Mouse (Mus musculus) embryonic facial prominence, embryonic 11.5 days (tissue): ENCODE results near the gene Alkbh3. TPM values are rescaled to one million over a fixed set of nuclear protein-coding genes. Genes with fewer than 3 reads are reported as not detected.

Experiments used
- ATAC-seq: fragments of 200-750 bp; cut with Nextera tagmentation; replicated peaks from 2 replicates; pipeline ENCODE4 v1.8.0; 2017; ENCODE audit warnings: low read depth; ENCODE audit not compliant: insufficient number of reproducible peaks, low FRiP score, low TSS enrichment
- DNase-seq: peaks from one replicate; pipeline ENCODE4 v3.0.0-alpha.2; 2015; ENCODE audit warnings: low spot score
- H3K27ac ChIP-seq: fragments of 300-500 bp; sonication (generic); replicated peaks from 2 replicates; pipeline ENCODE4 v1.5.1; 2014; ENCODE audit warnings: mild to moderate bottlenecking, low read depth, low read length, control low read depth
- H3K27me3 ChIP-seq: fragments of 300-500 bp; sonication (generic); 2 replicates; pipeline ENCODE4 v1.6.1; 2014; ENCODE audit warnings: mild to moderate bottlenecking, low read length, moderate library complexity, mixed read lengths; ENCODE audit not compliant: control insufficient read depth, insufficient read depth
- H3K36me3 ChIP-seq: fragments of 300-500 bp; sonication (generic); replicated peaks from 2 replicates; pipeline ENCODE4 v1.6.1; 2014; ENCODE audit warnings: low read depth, mild to moderate bottlenecking, low read length, moderate library complexity, mixed read lengths; ENCODE audit not compliant: control insufficient read depth, insufficient read depth
- H3K4me1 ChIP-seq: fragments of 300-500 bp; sonication (generic); 2 replicates; pipeline ENCODE4 v1.6.1; 2014; ENCODE audit warnings: low read length, mixed read lengths; ENCODE audit not compliant: control insufficient read depth, insufficient read depth
- H3K4me2 ChIP-seq: fragments of 300-500 bp; sonication (generic); 2 replicates; pipeline ENCODE4 v1.6.1; 2014; ENCODE audit warnings: low read depth, mild to moderate bottlenecking, control low read depth, low read length, moderate library complexity
- H3K4me3 ChIP-seq: fragments of 300-500 bp; sonication (generic); 2 replicates; pipeline ENCODE4 v1.5.1; 2014; ENCODE audit warnings: low read depth, low read length, control low read depth
- H3K9ac ChIP-seq: fragments of 300-500 bp; sonication (generic); replicated peaks from 2 replicates; pipeline ENCODE4 v1.6.1; 2014; ENCODE audit warnings: mild to moderate bottlenecking, control low read depth, low read length
- H3K9me3 ChIP-seq: fragments of 300-500 bp; sonication (generic); replicated peaks from 2 replicates; pipeline ENCODE4 v1.6.1; 2016; ENCODE audit warnings: mild to moderate bottlenecking, low read length, inconsistent platforms, mixed read lengths; ENCODE audit not compliant: control insufficient read depth
- WGBS: fragments of 180-500 bp; shearing (Covaris S2); extraction: QIAGEN DNeasy Blood & Tissue Kit; methylation state at CpG from one replicate; pipeline ENCODE4 v1.1.7; 2014; 5-methylcytosine and 5-hydroxymethylcytosine counted together
- polyA plus RNA-seq: library from polyadenylated mRNA; unstranded; fragments of >200 nt; fragmentation: Nextera tagmentation; extraction: Ambion mirVana; gene quantifications from 2 replicates; pipeline ENCODE4 v1.2.1, GENCODE M21; 2014

Alkbh3 gene
- polyA plus RNA-seq, 1 experiment from 2014 or later = 50.2 TPM

DNA sequence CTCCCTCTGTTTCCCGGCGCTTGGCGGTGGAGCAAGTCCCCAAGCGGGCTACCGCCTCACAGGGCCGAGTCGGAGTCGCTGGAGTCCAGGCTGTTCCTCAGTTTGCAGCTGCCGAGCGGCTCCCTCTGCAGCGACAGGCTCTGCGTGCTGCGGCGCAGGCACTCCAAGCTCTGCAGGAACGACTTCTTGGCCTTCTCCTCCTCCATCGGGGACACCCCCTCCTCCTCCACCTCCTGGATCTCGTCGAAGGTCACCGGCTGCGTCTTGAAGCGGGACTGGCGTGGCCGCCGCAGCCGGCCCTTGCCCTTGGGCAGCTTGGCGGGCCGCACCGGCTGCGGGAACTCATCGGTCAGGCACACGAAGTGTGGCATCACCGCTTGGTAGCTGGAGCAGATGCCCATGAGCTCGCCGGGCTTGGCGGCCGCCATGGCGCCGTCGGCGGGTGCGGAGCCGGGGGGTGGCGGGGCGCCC lies 54.2 kb downstream of the Alkbh3 start:
- Histone ChIP-seq H3K4me3 (peak overlapping the region; percentile 60), H3K27me3 (peaks cover 26% of the 10 kb centered on the region), H3K9me3 (no peaks in the 10 kb centered on the region), H3K4me2 (peak overlapping the region; percentile 96), H3K9ac (peak overlapping the region; percentile 56), H3K4me1 (no peaks in the 10 kb centered on the region; the same call in 1 of the 2 replicates), H3K27ac (no peak overlapping the region; the same call in 1 of the 2 replicates), H3K36me3 (no peaks in the 10 kb centered on the region)
- under 1% methylated on average over 36 of the region's 44 CpGs for WGBS
- DNase-seq (peak; percentile 65), ATAC-seq (peak; percentile 45; the same call in 1 of the 2 replicates)

DNA sequence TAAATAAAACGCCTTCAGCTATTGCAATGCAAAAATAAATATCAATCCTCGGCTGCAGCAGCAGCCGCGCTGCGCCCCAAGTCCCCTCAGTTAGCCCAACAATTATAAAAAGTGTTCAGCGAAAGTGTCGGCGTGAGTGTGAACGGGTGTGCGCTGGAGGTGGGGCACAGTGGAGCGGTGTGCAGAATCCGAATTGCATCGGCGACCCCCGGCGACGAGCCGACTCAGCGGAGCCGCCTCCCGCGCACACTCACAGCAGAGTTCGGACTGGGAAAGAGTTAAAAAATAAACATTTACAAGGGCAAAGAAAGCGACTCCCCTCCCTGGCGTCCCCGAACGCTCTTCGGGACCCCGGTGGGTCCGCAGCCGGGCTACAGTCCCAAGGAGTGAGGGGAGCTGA lies 54.7 kb downstream of the Alkbh3 start:
- DNase-seq (peak; percentile 29), ATAC-seq (no peak)
- Histone ChIP-seq H3K9me3 (no peaks in the 10 kb centered on the region), H3K4me3 (peak overlapping the region; percentile 60), H3K9ac (peak overlapping the region; percentile 56), H3K27ac (no peak overlapping the region), H3K4me2 (peak overlapping the region; percentile 96), H3K27me3 (peaks cover 26% of the 10 kb centered on the region), H3K4me1 (no peaks in the 10 kb centered on the region; the same call in 1 of the 2 replicates), H3K36me3 (no peaks in the 10 kb centered on the region)
- under 1% methylated on average over 31 of the region's 31 CpGs for WGBS

DNA sequence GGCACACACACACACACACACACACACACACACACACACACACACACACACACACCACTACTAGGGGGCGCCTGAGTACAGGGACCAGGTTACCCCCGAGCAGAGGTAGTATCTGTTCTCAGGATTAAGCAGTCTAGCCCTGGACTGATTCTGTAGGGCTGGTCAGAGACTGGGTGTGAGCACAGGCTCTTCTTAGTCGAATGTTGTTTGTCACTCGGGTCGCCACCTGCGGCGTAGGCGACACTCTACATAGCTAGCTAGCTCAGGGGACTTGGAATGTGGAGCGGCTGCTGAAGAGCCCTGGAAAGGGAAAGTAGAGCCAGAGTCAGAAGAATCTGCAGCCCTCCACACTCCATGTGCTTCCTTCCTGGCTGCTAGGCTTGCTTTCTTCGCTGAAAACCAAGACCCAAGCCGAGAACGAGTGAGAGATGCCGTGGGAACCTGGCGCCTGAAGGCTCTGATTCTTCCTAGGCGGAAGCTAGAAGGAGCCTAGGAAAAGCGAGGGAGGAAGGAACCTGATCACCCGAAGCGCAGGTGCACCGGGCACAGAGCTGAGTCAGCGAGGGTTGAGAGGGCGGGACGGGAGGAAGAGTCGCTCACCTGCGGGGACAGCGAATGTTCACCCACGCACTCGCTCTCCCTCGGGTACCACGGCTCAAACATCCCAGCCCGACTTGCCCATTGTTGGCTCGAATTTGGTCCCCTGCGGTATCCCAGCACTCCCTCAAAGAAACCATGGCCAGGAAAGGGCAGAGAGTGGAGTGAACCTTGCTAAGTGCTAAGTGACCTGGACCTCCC lies 55.6 kb downstream of the Alkbh3 start:
- Histone ChIP-seq H3K9ac (no peak overlapping the region; the same call in 1 of the 2 replicates), H3K36me3 (no peaks in the 10 kb centered on the region), H3K4me2 (peak overlapping the region; percentile 96), H3K4me3 (peak overlapping the region; percentile 60), H3K27ac (no peak overlapping the region), H3K4me1 (no peaks in the 10 kb centered on the region; the same call in 1 of the 2 replicates), H3K27me3 (peaks cover 26% of the 10 kb centered on the region), H3K9me3 (no peaks in the 10 kb centered on the region)
- DNase-seq (peak; percentile 32), ATAC-seq (no peak)
- under 1% methylated on average over 32 of the region's 32 CpGs for WGBS

DNA sequence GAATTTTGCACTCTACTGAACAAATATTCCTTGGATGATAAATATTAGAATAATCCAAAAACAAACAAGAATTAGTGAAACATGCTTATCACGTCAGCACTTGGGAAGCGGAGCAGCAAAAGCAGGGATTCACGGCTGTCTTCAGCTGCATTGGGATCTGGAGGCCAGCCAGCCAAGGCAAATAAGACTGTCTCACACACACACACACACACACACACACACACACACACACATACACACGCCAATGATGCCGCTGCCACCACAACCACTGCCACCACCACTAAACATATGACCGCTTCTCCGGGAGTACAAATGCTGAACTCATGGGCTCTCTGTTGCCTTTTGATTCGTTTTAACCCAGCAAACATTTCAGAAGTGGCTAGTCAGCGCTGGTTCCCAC lies 56.9 kb downstream of the Alkbh3 start:
- Histone ChIP-seq H3K4me1 (no peaks in the 10 kb centered on the region; the same call in 1 of the 2 replicates), H3K36me3 (no peaks in the 10 kb centered on the region), H3K27ac (no peak overlapping the region), H3K9ac (no peak overlapping the region), H3K27me3 (peaks cover 26% of the 10 kb centered on the region), H3K4me3 (no peak overlapping the region), H3K4me2 (no peak overlapping the region), H3K9me3 (no peaks in the 10 kb centered on the region)
- DNase-seq = no peak
- no peak for ATAC-seq
- WGBS = 82% methylated on average over 9 of the region's 9 CpGs

DNA sequence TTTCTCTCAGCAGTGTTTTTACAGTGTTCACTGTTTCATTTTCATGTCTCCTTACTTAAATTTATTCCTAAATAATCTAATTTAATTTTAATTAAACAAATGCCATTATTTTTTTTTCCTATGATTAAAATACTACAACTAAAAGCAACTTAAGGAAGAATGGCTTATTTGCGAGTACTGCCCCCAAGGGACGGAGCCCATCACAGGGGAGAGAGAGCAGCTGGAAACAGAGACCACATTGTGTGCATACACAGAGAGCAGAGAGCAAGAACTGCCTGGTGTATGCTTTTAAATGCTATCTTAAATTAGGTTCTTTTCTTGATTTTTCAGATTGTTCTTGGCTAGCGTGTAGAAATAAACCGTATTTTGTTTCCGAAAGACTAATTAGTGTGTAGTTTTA lies 63.6 kb downstream of the Alkbh3 start:
- H3K4me2 ChIP-seq = no peak overlapping the region
- 51% methylated on average over 5 of the region's 5 CpGs for WGBS
- ATAC-seq (no peak), DNase-seq (no peak)
- H3K9me3 ChIP-seq = no peaks in the 10 kb centered on the region
- H3K36me3 ChIP-seq = no peaks in the 10 kb centered on the region
- H3K27me3 ChIP-seq = no peaks in the 10 kb centered on the region
- no peak overlapping the region for H3K9ac ChIP-seq
- H3K4me1 ChIP-seq = no peaks in the 10 kb centered on the region
- H3K4me3 ChIP-seq = no peak overlapping the region
- no peak overlapping the region for H3K27ac ChIP-seq

DNA sequence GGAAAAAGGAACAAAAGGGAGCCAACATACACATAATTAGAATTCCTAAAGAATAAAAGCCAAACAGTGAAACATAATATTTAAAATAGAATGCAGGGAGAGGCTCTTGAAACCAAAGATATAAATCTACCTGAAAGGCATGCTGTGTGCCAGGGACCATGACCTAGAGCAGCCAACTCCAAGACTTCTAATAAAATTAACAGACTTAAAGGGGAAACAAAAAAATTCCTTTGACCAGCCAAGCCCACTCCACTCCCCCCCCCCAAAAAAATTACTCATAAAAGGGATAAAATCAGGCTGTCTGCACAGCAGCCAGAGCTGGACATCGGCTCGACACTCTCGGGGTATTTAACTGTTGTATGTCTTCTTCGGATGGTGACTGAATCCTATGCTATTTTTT lies 65.8 kb downstream of the Alkbh3 start:
- no peaks in the 10 kb centered on the region for H3K9me3 ChIP-seq
- 92% methylated on average over 4 of the region's 4 CpGs for WGBS
- no peak overlapping the region for H3K27ac ChIP-seq
- H3K36me3 ChIP-seq = no peaks in the 10 kb centered on the region
- H3K27me3 ChIP-seq = no peaks in the 10 kb centered on the region
- ATAC-seq (no peak), DNase-seq (no peak)
- H3K4me2 ChIP-seq = no peak overlapping the region
- no peaks in the 10 kb centered on the region for H3K4me1 ChIP-seq
- no peak overlapping the region for H3K4me3 ChIP-seq
- H3K9ac ChIP-seq = no peak overlapping the region

DNA sequence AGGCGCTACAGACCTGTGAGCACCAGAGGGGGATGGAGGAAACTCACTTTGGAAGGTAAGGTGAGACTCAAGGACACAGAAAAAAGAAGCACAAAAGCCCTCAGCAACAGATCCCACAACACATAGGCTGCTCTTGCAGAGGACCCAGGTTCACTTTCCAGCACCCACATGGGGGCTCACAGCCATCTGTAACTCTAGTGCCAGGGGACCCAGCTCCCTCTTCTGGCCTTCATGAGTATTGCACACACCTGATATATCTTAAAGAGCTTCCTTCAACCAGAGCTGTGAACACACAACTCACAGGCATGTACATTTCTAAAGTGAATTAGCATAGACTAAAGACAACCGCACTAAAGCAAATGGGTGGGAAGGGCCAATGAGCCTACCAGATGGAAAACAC lies 66.5 kb downstream of the Alkbh3 start:
- Histone ChIP-seq H3K4me3 (no peak overlapping the region), H3K9ac (no peak overlapping the region), H3K4me1 (no peaks in the 10 kb centered on the region), H3K27me3 (no peaks in the 10 kb centered on the region), H3K27ac (no peak overlapping the region), H3K9me3 (no peaks in the 10 kb centered on the region), H3K4me2 (no peak overlapping the region), H3K36me3 (no peaks in the 10 kb centered on the region)
- WGBS = 85% methylated on average over 2 of the region's 2 CpGs
- ATAC-seq (no peak), DNase-seq (no peak)

DNA sequence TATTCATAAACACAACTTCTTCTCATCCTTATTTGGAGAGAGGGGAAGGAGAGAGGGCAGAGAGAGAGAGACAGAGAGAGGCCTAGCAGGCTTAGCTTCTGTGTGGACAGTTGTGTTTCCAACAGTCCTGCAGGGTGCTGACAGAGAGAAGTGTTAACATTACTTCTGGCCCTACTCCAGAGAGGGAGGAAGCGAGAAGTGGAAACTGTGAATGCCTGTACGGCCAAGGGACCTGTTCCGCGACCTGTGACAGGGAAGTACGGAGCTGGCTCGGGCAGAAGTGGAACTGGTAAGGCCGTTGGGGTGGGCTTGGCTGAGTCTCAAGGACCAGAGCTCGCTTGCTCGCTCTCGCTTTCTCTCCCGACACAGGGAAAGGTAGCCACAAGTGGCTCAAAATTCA lies 68.9 kb downstream of the Alkbh3 start:
- Histone ChIP-seq H3K4me2 (no peak overlapping the region), H3K4me1 (no peaks in the 10 kb centered on the region), H3K4me3 (no peak overlapping the region), H3K27me3 (no peaks in the 10 kb centered on the region), H3K27ac (no peak overlapping the region), H3K9me3 (no peaks in the 10 kb centered on the region), H3K36me3 (no peaks in the 10 kb centered on the region), H3K9ac (no peak overlapping the region)
- no peak for ATAC-seq
- no peak for DNase-seq
- 84% methylated on average over 11 of the region's 11 CpGs for WGBS
